Mouse (Mus musculus): Measurements from ENCODE around the gene Krt23.

GRCm38 (mm10) chr11:99430670-99431069 lies 62.3 kb downstream of the Krt23 start:
- peak; percentile 24; the same call in 1 of the 2 replicates for TF ChIP-seq CTCF (IDR thresholded peaks at IDR 0.05)
- no peak for TF ChIP-seq EP300 (IDR thresholded peaks at IDR 0.05)

Measured in lung, postnatal 0 days (tissue).